Mouse (Mus musculus): Measurements from ENCODE around the gene Gm49325.

DNA sequence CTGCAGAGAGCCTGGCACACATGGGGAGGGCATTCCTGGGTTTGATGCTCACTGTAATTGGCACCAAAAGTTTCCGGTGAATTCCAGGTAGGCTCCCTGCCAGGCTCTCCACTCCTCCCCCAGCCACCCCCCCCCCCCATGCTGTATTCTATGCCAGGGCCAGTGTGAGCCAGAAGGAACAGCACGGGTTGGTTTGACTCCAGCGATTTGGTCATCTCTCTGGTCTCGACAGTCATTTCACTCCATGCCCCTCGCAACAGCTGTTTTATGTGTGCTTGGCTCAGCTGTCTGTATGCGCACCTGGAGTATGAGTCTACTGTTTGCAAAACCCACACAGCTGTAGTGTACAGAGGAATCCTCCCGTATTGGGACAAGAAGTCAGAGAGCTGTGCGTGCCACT, 60.3 kb downstream of the Gm49325 start:
- no peak for TF ChIP-seq POLR2A (IDR thresholded peaks at IDR 0.05; ENCODE audit: borderline replicate concordance, control insufficient read depth, low read depth, low read length)
- TF ChIP-seq CTCF (IDR thresholded peaks at IDR 0.05; ENCODE audit: control insufficient read depth, insufficient read depth, low read length) = no peak

Data from bone marrow, adult 2 months (tissue).